Mouse (Mus musculus): Measurements from ENCODE around the gene Cd37.

DNA sequence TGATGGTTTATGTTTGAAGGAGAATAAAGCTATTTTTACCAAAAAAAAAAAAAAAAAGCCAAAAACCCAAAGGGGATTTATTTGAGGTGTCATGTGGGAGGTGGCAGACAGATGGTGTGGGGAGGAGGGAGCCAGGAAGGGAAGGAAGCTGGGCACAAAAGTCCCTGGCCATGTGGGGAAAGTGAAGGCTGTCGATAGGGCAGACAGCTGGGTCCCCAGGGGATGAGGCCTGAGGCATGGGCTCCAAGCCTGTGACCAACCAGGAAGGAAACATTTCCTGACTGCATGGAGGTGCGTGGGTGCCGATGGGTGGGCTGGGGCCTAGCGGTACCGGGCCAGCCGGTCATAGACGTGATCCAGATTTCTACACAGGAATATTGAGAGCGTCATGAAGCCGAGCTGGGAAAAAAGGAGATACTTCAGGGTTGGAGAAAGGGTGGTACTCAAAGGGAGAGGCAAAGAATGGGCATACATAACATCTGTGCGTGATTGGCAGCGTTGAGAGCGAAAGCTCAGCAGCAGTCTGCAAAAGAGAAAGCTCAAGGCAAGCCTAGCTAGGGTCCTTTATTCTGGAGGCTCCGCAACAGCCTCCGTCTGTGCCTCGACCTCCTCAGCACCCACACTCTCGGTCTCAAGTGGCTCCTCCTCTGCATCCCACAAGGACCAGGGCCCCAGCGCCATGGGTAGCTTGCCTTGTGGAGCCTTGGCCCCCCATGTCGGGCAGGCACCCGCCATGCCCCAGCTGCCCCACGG, 5.2 kb downstream of the Cd37 start:
- TF ChIP-seq POLR2A (IDR thresholded peaks at IDR 0.05; ENCODE audit: insufficient read depth, low read depth, low read length): no peak
- TF ChIP-seq CTCF (IDR thresholded peaks at IDR 0.05): no peak

All from heart, adult 2 months (tissue).